Mouse (Mus musculus): ENCODE measurements around the gene Calhm3.

Calhm3 gene

GRCm38 (mm10) chr19:47118634-47119033 lies 38.9 kb downstream of the Calhm3 start:
- DNase-seq (ENCODE audit: low spot score), result no peak

GRCm38 (mm10) chr19:47104641-47105271 lies 52.8 kb downstream of the Calhm3 start:
- no peak for DNase-seq (ENCODE audit: low spot score)
